Mouse (Mus musculus): ENCODE measurements around the gene Ptprn2. TPM values are rescaled to one million over a fixed set of nuclear protein-coding genes. Genes with fewer than 3 reads are reported as not detected.

Ptprn2 gene
- polyA plus RNA-seq, 1 experiment from 2014 or later = 0.02 TPM

GRCm38 (mm10) chr12:116619868-116620267 is 134.3 kb downstream of the Ptprn2 start:
- H3K27me3 ChIP-seq = no peaks in the 10 kb centered on the region
- no peaks in the 10 kb centered on the region for H3K9me3 ChIP-seq (replicated peaks)
- H3K4me1 ChIP-seq (replicated peaks) = no peaks in the 10 kb centered on the region
- H3K4me2 ChIP-seq = no peak overlapping the region
- H3K36me3 ChIP-seq (replicated peaks) = no peaks in the 10 kb centered on the region
- H3K27ac ChIP-seq (replicated peaks) = no peak overlapping the region
- 34% methylated on average over 5 of the region's 5 CpGs for WGBS (ENCODE audit: insufficient replicate concordance)
- ATAC-seq (ENCODE audit: insufficient read depth) = no peak
- no peak overlapping the region for H3K4me3 ChIP-seq (replicated peaks)
- no peak overlapping the region for H3K9ac ChIP-seq

GRCm38 (mm10) chr12:116620299-116620698 is 134.8 kb downstream of the Ptprn2 start:
- Histone ChIP-seq H3K4me3 (replicated peaks) (no peak overlapping the region), H3K9me3 (replicated peaks) (no peaks in the 10 kb centered on the region), H3K36me3 (replicated peaks) (no peaks in the 10 kb centered on the region), H3K4me1 (replicated peaks) (no peaks in the 10 kb centered on the region), H3K9ac (no peak overlapping the region), H3K27ac (replicated peaks) (no peak overlapping the region), H3K27me3 (no peaks in the 10 kb centered on the region), H3K4me2 (no peak overlapping the region)
- WGBS (ENCODE audit: insufficient replicate concordance) = 55% methylated on average over 3 of the region's 3 CpGs
- ATAC-seq (ENCODE audit: insufficient read depth) = no peak

DNA sequence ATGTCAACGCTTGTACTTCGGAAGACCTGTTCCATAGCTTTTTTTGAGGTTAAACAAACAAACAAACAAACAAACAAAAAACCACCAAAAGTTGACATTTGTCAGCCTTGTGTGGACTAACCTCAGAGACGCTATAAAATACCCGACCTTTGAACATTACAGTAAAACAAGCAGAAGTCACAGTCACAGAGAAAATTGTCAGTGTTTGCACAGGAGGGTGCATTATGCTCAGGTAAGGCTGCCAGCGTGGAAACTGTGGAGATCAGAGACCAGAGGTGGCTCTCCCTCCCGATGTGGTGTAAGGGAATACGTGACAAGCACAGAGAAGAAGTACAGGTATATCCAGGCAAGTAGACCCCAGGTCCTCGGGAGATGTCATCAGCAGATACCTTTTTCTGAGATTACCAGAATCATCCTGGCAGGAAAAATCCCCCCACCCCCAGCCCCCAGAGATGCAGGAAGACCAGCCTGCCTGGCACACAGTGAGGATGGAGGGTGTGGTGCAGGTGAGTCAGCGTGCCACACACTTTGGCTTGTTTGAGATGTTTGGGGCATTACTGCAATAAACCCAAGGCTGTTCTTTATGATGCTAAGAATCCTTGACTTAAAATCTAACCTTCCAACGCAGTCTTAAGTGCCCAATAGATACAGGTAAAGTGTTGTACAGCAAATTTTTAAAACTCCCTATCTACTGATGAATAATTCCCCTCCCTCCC is 136.0 kb downstream of the Ptprn2 start:
- H3K4me1 ChIP-seq (replicated peaks) = no peaks in the 10 kb centered on the region
- 53% methylated on average over 10 of the region's 10 CpGs for WGBS (ENCODE audit: insufficient replicate concordance)
- no peak for ATAC-seq (ENCODE audit: insufficient read depth)
- H3K9ac ChIP-seq = no peak overlapping the region
- no peak overlapping the region for H3K27ac ChIP-seq (replicated peaks)
- H3K36me3 ChIP-seq (replicated peaks) = no peaks in the 10 kb centered on the region
- no peaks in the 10 kb centered on the region for H3K27me3 ChIP-seq
- H3K4me2 ChIP-seq = no peak overlapping the region
- no peak overlapping the region for H3K4me3 ChIP-seq (replicated peaks)
- H3K9me3 ChIP-seq (replicated peaks) = no peaks in the 10 kb centered on the region

DNA sequence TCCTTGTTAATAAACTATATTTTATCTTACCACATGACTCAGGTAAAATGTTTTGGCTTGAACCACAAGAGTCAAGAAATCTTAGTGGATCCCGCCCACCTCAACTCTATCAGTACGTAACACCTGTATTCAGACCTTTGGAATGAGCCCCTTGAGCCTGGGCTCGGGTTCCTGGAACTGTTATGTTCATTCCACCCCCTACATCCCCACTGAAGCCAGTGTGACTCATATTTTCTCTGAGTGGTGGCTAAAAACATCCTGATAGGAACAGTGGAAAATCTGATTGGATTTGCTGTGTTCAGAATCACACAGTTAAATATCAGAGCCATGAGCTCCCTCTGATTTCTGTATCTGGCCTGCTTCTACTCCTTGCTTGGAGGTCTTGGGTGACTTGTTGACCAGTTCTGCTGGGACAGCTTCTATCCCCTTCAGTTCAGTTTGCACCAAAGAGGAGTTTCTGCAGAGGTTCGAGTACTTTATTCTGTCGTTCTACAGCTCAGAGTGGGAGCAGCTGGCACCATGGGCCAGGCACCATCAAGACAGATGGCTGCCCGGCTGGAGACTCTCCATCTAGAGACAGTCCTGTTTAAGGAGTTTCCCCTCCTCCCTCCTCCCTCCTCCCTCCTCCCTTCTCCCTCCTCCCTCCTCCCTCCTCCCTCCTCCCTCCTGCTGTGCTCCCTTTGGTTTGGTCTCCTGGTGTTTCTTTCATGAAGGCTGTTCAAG is 137.3 kb downstream of the Ptprn2 start:
- H3K4me1 ChIP-seq (replicated peaks) = no peaks in the 10 kb centered on the region
- WGBS (ENCODE audit: insufficient replicate concordance) = 53% methylated on average over 6 of the region's 6 CpGs
- H3K36me3 ChIP-seq (replicated peaks) = no peaks in the 10 kb centered on the region
- H3K4me3 ChIP-seq (replicated peaks) = no peak overlapping the region
- H3K9me3 ChIP-seq (replicated peaks) = no peaks in the 10 kb centered on the region
- no peaks in the 10 kb centered on the region for H3K27me3 ChIP-seq
- H3K27ac ChIP-seq (replicated peaks) = no peak overlapping the region
- H3K9ac ChIP-seq = no peak overlapping the region
- no peak overlapping the region for H3K4me2 ChIP-seq
- ATAC-seq (ENCODE audit: insufficient read depth) = no peak

GRCm38 (mm10) chr12:116625391-116626281 is 140.1 kb downstream of the Ptprn2 start:
- 32% methylated on average over 9 of the region's 9 CpGs for WGBS (ENCODE audit: insufficient replicate concordance)
- Histone ChIP-seq H3K4me1 (replicated peaks) (no peaks in the 10 kb centered on the region), H3K9ac (no peak overlapping the region), H3K4me3 (replicated peaks) (no peak overlapping the region), H3K9me3 (replicated peaks) (no peaks in the 10 kb centered on the region), H3K36me3 (replicated peaks) (no peaks in the 10 kb centered on the region), H3K4me2 (no peak overlapping the region), H3K27me3 (no peaks in the 10 kb centered on the region), H3K27ac (replicated peaks) (no peak overlapping the region)
- no peak for ATAC-seq (ENCODE audit: insufficient read depth)

DNA sequence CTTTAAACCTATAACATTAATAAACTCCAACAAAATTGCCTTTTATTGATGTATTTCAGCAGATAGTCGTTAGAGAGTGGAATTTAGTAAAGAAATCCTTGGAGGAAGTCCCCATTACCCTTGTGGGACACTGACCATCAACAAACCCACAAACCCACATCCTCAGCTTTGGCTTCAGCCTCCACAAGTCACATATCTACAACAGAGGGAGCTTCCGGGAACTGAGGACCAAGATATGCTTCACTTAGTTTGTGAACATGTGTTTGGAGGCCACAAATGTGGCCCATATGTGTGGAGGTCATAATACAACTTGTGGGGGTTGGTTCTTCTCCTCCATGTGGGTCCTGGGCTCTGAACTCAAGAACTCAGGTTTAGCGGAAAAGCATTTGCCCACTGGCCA is 143.5 kb downstream of the Ptprn2 start:
- no peak for ATAC-seq (ENCODE audit: insufficient read depth)
- Histone ChIP-seq H3K4me1 (replicated peaks) (no peaks in the 10 kb centered on the region), H3K9ac (no peak overlapping the region), H3K4me2 (no peak overlapping the region), H3K27ac (replicated peaks) (no peak overlapping the region), H3K27me3 (no peaks in the 10 kb centered on the region), H3K4me3 (replicated peaks) (no peak overlapping the region), H3K9me3 (replicated peaks) (no peaks in the 10 kb centered on the region), H3K36me3 (replicated peaks) (no peaks in the 10 kb centered on the region)
- 30% methylated on average over 3 of the region's 3 CpGs for WGBS (ENCODE audit: insufficient replicate concordance)

DNA sequence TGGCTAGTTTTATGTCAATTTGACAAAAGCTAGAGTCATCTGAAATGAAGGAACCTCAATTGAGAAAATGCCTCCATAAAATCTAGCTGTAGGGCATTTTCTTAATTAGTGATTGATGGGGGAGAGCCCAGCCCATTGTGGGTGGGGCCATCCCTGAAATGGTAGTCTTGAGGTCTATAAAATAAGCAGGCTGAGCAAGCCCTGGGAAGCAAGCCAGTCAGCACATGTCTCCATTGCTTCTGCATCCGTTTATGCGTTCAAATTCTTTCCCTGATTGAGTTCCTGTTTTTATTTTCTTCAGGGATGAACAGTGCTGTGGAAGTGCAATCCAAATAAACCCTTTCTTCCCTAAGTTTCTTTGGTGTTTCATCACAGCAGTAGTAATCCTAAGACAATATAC is 152.0 kb downstream of the Ptprn2 start:
- 39% methylated on average over 2 of the region's 2 CpGs for WGBS (ENCODE audit: insufficient replicate concordance)
- ATAC-seq (ENCODE audit: insufficient read depth) = no peak
- Histone ChIP-seq H3K27me3 (no peaks in the 10 kb centered on the region), H3K4me2 (no peak overlapping the region), H3K9ac (no peak overlapping the region), H3K36me3 (replicated peaks) (no peaks in the 10 kb centered on the region), H3K9me3 (replicated peaks) (no peaks in the 10 kb centered on the region), H3K4me3 (replicated peaks) (no peak overlapping the region), H3K27ac (replicated peaks) (no peak overlapping the region), H3K4me1 (replicated peaks) (no peaks in the 10 kb centered on the region)

DNA sequence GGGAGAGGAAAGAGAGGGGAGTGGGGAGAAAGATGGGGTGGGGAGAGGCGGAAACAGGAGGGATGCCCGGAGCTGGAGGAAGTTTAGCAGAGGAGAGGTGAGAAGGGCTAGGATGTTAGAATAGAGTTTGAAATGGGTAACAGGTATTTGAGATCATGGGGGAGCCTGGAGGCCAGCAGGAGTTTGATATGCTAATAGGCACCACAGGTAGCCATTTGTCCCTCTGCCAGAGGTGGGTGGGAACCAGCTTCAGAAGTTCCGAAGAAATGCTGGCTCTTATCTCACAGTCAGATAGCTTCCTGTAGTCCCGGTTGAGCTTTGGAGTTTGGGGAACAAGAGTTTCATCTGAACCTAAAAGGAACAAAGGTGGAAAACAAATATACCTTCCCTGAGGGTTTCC is 155.4 kb downstream of the Ptprn2 start:
- Histone ChIP-seq H3K36me3 (replicated peaks) (no peaks in the 10 kb centered on the region), H3K27me3 (no peaks in the 10 kb centered on the region), H3K4me1 (replicated peaks) (no peaks in the 10 kb centered on the region), H3K9me3 (replicated peaks) (no peaks in the 10 kb centered on the region), H3K27ac (replicated peaks) (no peak overlapping the region), H3K9ac (no peak overlapping the region), H3K4me3 (replicated peaks) (no peak overlapping the region), H3K4me2 (no peak overlapping the region)
- no peak for ATAC-seq (ENCODE audit: insufficient read depth)
- 4% methylated on average over 4 of the region's 4 CpGs for WGBS (ENCODE audit: insufficient replicate concordance)

DNA sequence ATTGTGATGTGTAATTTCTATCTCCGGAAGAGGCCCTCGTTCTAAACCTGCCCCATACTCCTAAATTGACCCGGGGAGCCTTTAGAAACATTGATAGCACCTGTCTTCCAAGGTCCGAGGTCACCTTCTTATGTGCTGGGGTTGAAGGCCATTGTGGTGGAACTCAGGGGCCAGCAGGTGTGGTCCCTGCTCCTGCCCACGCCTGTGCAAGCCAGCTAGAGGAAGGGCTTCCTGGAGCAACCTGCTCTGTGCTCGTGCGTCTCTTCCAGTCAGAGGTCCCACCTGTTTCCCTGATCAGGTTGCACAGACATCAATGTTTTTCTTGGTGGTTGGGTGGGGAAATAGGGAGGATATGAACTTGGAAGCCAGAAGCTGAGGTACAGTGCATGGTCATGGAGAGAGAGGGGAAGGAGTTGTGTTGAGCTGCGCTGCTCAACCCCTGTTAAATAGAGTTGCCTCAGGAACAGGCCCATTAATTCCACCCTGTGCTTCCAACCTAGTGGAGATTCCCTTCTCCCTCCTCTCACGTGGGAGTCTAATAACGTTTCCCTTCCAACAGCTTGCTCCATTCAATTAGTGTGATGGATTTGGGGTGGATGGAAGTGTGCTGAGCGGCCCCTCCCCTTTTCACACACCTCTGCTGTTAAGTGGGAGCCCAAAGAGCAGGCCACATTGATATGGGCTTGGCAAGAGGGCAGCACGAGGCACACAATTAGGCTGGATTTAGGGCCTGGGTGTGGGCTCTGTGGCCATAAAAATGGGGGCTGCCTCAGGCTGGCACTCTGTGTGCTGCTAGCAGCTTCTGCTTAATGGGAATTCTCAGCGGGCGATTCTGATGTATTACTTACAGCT is 156.0 kb downstream of the Ptprn2 start:
- Histone ChIP-seq H3K4me2 (no peak overlapping the region), H3K27ac (replicated peaks) (no peak overlapping the region), H3K4me3 (replicated peaks) (no peak overlapping the region), H3K9me3 (replicated peaks) (no peaks in the 10 kb centered on the region), H3K4me1 (replicated peaks) (no peaks in the 10 kb centered on the region), H3K9ac (no peak overlapping the region), H3K27me3 (no peaks in the 10 kb centered on the region), H3K36me3 (replicated peaks) (no peaks in the 10 kb centered on the region)
- no peak for ATAC-seq (ENCODE audit: insufficient read depth)
- WGBS (ENCODE audit: insufficient replicate concordance) = 18% methylated on average over 14 of the region's 14 CpGs

DNA sequence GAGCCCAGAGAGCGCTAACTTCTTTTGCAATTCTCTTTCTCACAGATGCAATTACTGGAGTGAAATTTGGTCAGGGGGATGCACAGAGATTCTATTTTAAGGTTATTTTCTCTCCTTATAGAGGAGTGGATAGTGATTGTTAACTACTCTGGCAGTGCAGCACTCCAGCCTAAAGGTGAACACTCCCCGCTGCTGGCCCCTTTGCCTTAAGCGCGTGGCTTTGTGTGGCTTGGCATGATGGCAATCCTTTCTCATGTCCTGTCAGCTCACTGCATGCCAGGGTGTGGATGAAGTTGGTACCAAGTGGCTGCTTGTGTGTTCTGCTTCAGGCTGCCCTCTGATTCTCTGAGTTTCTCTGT is 156.7 kb downstream of the Ptprn2 start:
- ATAC-seq (ENCODE audit: insufficient read depth) = no peak
- Histone ChIP-seq H3K4me2 (no peak overlapping the region), H3K4me3 (replicated peaks) (no peak overlapping the region), H3K36me3 (replicated peaks) (no peaks in the 10 kb centered on the region), H3K27ac (replicated peaks) (no peak overlapping the region), H3K27me3 (no peaks in the 10 kb centered on the region), H3K9ac (no peak overlapping the region), H3K9me3 (replicated peaks) (no peaks in the 10 kb centered on the region), H3K4me1 (replicated peaks) (no peaks in the 10 kb centered on the region)
- WGBS (ENCODE audit: insufficient replicate concordance) = 66% methylated on average over 4 of the region's 4 CpGs
